Mouse (Mus musculus) hindbrain, postnatal 0 days (tissue): ENCODE data around the gene Hemgn. TPM values are rescaled to one million over a fixed set of nuclear protein-coding genes. Genes with fewer than 3 reads are reported as not detected.

Source experiments
- ATAC-seq: fragments of 200-750 bp; cut with Nextera tagmentation; 2 replicates; pipeline ENCODE4 v1.8.0; 2017; ENCODE audit warnings: mild to moderate bottlenecking, moderate TSS enrichment, moderate library complexity
- DNase-seq: peaks from one replicate; pipeline ENCODE4 v3.0.0-alpha.2; 2015; ENCODE audit warnings: low spot score
- H3K27ac ChIP-seq: fragments of 300-500 bp; sonication (generic); 2 replicates; pipeline ENCODE4 v1.5.1; 2014; ENCODE audit warnings: mild to moderate bottlenecking
- H3K27me3 ChIP-seq: fragments of 300-500 bp; sonication (generic); 2 replicates; pipeline ENCODE4 v1.6.1; 2014; ENCODE audit warnings: low read length, mixed read lengths; ENCODE audit not compliant: insufficient read depth
- H3K36me3 ChIP-seq: fragments of 300-500 bp; sonication (generic); 2 replicates; pipeline ENCODE4 v1.6.1; 2014; ENCODE audit warnings: low read length, mixed read lengths; ENCODE audit not compliant: insufficient read depth
- H3K4me1 ChIP-seq: fragments of 300-500 bp; sonication (generic); 2 replicates; pipeline ENCODE4 v1.6.1; 2014; ENCODE audit warnings: antibody characterized with exemption, low read length, mixed read lengths; ENCODE audit not compliant: insufficient read depth
- H3K4me2 ChIP-seq: fragments of 300-500 bp; sonication (generic); 2 replicates; pipeline ENCODE4 v1.6.1; 2014; ENCODE audit warnings: low read depth, mild to moderate bottlenecking, low read length, moderate library complexity, mixed read lengths
- H3K4me3 ChIP-seq: fragments of 300-500 bp; sonication (generic); 2 replicates; pipeline ENCODE4 v1.5.1; 2014; ENCODE audit warnings: low read length
- H3K9ac ChIP-seq: fragments of 300-500 bp; sonication (generic); replicated peaks from 2 replicates; pipeline ENCODE4 v1.6.1; 2014; ENCODE audit warnings: mild to moderate bottlenecking, low read length, moderate library complexity, mixed read lengths
- H3K9me3 ChIP-seq: fragments of 300-500 bp; sonication (generic); 2 replicates; pipeline ENCODE4 v1.6.1; 2016; ENCODE audit warnings: low read length, mixed read lengths
- CTCF ChIP-seq: IDR thresholded peaks from 2 replicates; pipeline ENCODE4 v1.5.1; 2016; ENCODE audit warnings: antibody characterized with exemption, control low read depth, low read depth
- WGBS: fragments of 180-500 bp; shearing (Covaris S2); extraction: QIAGEN DNeasy Blood & Tissue Kit; methylation state at CpG from one replicate; pipeline ENCODE4 v1.1.7; 2014; 5-methylcytosine and 5-hydroxymethylcytosine counted together
- polyA plus RNA-seq: library from polyadenylated mRNA; unstranded; fragments of >200 nt; fragmentation: Nextera tagmentation; extraction: Ambion mirVana; gene quantifications from 2 replicates; pipeline ENCODE4 v1.2.1, GENCODE M21; 2015
- total RNA-seq: library from RNA; depleted of rRNA; stranded (reverse); fragments of >200 nt; gene quantifications from 2 replicates; pipeline ENCODE4 v1.2.3, GENCODE M21; 2014

Hemgn gene
- total and polyA plus RNA-seq, 2 experiments from 2014 or later = not detected

GRCm38 (mm10) chr4:46398839-46399238, 14.5 kb downstream of the Hemgn start:
- H3K4me2 ChIP-seq = no peak overlapping the region
- DNase-seq = no peak
- no peak overlapping the region for H3K27ac ChIP-seq
- H3K9me3 ChIP-seq = no peaks in the 10 kb centered on the region
- no peaks in the 10 kb centered on the region for H3K36me3 ChIP-seq
- no peak overlapping the region for H3K9ac ChIP-seq
- H3K4me1 ChIP-seq = no peaks in the 10 kb centered on the region
- H3K4me3 ChIP-seq = no peak overlapping the region
- ATAC-seq = no peak
- no peak for TF ChIP-seq CTCF
- 86% methylated on average over 4 of the region's 4 CpGs for WGBS
- H3K27me3 ChIP-seq = no peaks in the 10 kb centered on the region

- no peaks in the 10 kb centered on the region for H3K4me1 ChIP-seq
- DNase-seq (no peak), ATAC-seq (no peak)
- H3K4me3 ChIP-seq = no peak overlapping the region
- H3K9ac ChIP-seq = no peak overlapping the region
- no peaks in the 10 kb centered on the region for H3K27me3 ChIP-seq
- TF ChIP-seq CTCF = no peak
- no peak overlapping the region for H3K27ac ChIP-seq
- no peak overlapping the region for H3K4me2 ChIP-seq
- 39% methylated on average over 5 of the region's 5 CpGs for WGBS
- no peaks in the 10 kb centered on the region for H3K36me3 ChIP-seq
- H3K9me3 ChIP-seq = no peaks in the 10 kb centered on the region
These were observed 17.6 kb downstream of the Hemgn start for GRCm38 (mm10) chr4:46395736-46396135.

DNA sequence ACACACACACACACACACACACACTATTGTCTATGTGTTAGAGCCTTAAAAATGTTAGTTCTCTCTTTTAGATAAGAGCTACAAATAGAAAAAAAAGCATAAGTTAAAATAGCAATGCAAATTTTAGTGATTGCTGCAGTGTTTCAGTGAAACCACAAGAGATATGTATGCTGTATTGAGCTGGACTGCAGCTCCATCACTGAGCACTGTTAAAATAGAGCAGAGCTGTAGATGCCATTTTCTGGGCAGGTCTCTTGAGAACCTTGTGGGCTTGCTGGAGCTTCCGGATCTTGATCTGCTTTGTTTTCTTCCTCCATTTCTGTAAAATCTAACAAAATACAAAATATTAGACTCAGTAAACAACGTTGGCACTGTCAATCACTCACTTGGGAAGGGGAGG, 18.9 kb downstream of the Hemgn start:
- Histone ChIP-seq H3K9me3 (no peaks in the 10 kb centered on the region), H3K27me3 (no peaks in the 10 kb centered on the region), H3K36me3 (no peaks in the 10 kb centered on the region), H3K27ac (no peak overlapping the region), H3K9ac (no peak overlapping the region), H3K4me2 (no peak overlapping the region), H3K4me1 (peaks cover 4% of the 10 kb centered on the region; the same call in 1 of the 2 replicates), H3K4me3 (no peak overlapping the region)
- 81% methylated on average over 2 of the region's 2 CpGs for WGBS
- no peak for DNase-seq
- no peak for TF ChIP-seq CTCF
- ATAC-seq = no peak

DNA sequence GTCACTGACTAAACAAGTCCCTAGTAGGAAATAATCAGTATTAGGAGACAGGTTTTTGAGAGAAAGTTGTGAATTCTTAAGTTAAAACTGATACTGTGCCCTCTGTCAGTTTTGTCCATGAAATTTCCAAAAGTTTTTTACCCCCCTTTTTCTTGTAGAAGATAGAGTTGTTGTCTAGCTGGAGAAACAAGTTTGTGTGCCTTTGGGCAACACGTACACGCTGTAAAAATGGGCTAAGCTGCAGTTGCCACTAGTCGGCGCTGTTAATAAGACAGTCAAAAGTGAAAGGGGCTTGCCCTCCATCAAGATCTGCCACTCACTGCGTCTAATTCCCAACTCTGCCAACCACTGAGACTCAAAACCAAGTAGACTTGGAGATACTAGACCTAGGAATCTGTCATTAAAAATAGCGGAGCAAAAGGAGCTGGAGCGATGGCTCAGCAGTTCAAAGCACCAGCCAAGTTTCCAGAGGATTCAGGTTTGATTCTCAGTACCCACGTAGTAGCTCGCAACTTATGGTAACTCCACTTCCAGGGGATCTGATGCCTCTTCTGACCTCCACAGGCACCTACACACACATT, 22.8 kb downstream of the Hemgn start:
- peak; percentile 88 for DNase-seq
- 22% methylated on average over 9 of the region's 9 CpGs for WGBS
- Histone ChIP-seq H3K9ac (no peak overlapping the region), H3K9me3 (no peaks in the 10 kb centered on the region), H3K27ac (no peak overlapping the region), H3K27me3 (no peaks in the 10 kb centered on the region), H3K4me2 (peak overlapping the region; percentile 60), H3K36me3 (peaks cover 3% of the 10 kb centered on the region; the same call in 1 of the 2 replicates), H3K4me1 (peaks cover 4% of the 10 kb centered on the region; the same call in 1 of the 2 replicates), H3K4me3 (no peak overlapping the region)
- TF ChIP-seq CTCF = peak; percentile 84
- ATAC-seq = no peak

DNA sequence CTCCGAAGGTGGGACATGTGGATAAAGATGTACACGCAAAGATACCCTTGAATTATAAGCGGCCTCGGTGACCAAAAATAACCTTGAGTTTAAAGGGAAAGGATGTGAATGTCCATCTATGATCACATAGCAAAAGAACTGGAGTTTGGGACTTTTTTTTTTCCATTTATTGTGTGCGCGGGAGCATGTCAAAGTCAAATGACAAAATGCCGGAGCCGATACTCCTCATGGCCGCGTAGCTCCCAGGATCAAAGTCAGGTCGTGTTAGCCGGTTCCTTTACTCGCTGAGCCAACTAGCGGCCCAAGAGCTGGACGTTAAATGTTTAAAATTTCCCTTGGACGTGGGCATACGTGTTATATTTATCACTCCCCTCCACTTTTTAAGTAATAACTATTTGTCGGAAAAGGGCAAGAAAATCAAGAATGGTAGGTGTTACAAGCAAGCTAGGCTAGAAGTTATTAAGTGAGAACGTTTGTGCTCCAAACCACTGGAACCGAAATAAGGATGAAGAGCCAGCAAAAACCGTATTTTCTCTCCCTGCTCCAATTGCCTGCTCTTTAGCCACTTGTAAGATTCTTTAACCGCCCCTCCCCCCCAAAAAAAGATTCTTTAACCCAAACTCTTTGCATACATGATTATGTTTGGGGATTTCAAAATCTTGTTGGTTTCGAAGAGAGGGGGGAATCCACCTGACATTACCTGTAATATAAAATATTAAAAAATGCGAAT, 23.5 kb downstream of the Hemgn start:
- DNase-seq = peak; percentile 75
- Histone ChIP-seq H3K36me3 (peaks cover 3% of the 10 kb centered on the region; the same call in 1 of the 2 replicates), H3K4me3 (peak overlapping the region; percentile 60), H3K9ac (peak overlapping the region; percentile 81), H3K27me3 (no peaks in the 10 kb centered on the region), H3K4me2 (peak overlapping the region; percentile 60), H3K9me3 (no peaks in the 10 kb centered on the region), H3K27ac (peak overlapping the region; percentile 89), H3K4me1 (peaks cover 4% of the 10 kb centered on the region; the same call in 1 of the 2 replicates)
- WGBS = 3% methylated on average over 24 of the region's 24 CpGs
- peak; percentile 32 for TF ChIP-seq CTCF
- ATAC-seq = no peak

DNA sequence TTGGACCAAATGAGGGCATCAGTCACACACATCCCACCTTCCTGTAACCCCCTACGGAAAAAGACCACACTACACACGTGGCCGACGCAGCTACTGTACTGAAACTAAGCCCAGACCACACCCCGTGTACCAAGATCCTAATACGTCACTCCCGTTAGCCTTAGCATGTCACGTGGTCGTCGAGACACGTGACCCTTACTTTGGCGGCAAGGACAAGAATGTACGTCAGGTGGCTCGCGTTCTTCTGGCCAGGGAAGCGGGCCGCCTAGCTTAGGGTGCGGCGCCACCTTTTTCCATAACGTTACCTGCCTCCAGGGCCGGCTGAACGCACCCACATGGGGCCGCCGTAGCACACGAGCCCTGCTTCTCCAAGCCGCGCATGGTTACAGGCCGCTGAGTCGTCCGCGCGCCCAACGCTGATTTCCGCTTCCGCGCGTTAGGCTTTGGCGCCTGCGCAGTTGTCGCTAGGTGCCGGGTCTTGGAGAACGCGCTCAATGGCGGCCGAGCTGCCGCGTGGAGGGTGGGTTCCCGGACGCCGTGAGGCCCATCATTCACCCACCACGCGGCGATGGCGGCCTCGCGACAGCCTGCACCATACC, 24.2 kb downstream of the Hemgn start, which contains the start of gene Trmo:
TSS of gene Trmo (minus strand) at position 425 of the 599 bp plus-strand sequence.
- ATAC-seq (peak; percentile 97), DNase-seq (peak; percentile 98)
- no peaks in the 10 kb centered on the region for H3K9me3 ChIP-seq
- no peak for TF ChIP-seq CTCF
- peaks cover 3% of the 10 kb centered on the region; the same call in 1 of the 2 replicates for H3K36me3 ChIP-seq
- H3K4me2 ChIP-seq = peak within 1 kb of the TSS; percentile 60
- WGBS = under 1% methylated on average over 56 of the region's 56 CpGs
- H3K27me3 ChIP-seq = no peaks in the 10 kb centered on the region
- peaks cover 4% of the 10 kb centered on the region; the same call in 1 of the 2 replicates for H3K4me1 ChIP-seq
- peak within 1 kb of the TSS; percentile 60 for H3K4me3 ChIP-seq
- peak within 1 kb of the TSS; percentile 89 for H3K27ac ChIP-seq
- H3K9ac ChIP-seq = peak within 1 kb of the TSS; percentile 81
